Mouse (Mus musculus): Measurements from ENCODE around the gene Glp1r. TPM values are rescaled to one million over a fixed set of nuclear protein-coding genes. Genes with fewer than 3 reads are reported as not detected.

Gene Glp1r
- polyA plus RNA-seq, 1 experiment from 2014 or later = 0.08 TPM

- no peaks in the 10 kb centered on the region for H3K9me3 ChIP-seq
- H3K27me3 ChIP-seq = no peaks in the 10 kb centered on the region
- H3K27ac ChIP-seq = no peak overlapping the region
- H3K9ac ChIP-seq = no peak overlapping the region
- 82% methylated on average over 7 of the region's 7 CpGs for WGBS
- no peaks in the 10 kb centered on the region for H3K36me3 ChIP-seq
- peaks cover 11% of the 10 kb centered on the region; the same call in 1 of the 2 replicates for H3K4me1 ChIP-seq
- no peak overlapping the region for H3K4me2 ChIP-seq
- H3K4me3 ChIP-seq = no peak overlapping the region
- no peak for ATAC-seq (ENCODE audit: insufficient number of reproducible peaks, low FRiP score, low TSS enrichment, low read depth)
These were observed 70.3 kb downstream of the Glp1r start for GRCm38 (mm10) chr17:30971877-30972276.

- no peak overlapping the region for H3K27ac ChIP-seq
- no peaks in the 10 kb centered on the region for H3K36me3 ChIP-seq
- H3K27me3 ChIP-seq = no peaks in the 10 kb centered on the region
- H3K4me3 ChIP-seq = no peak overlapping the region
- no peaks in the 10 kb centered on the region for H3K9me3 ChIP-seq
- ATAC-seq (ENCODE audit: insufficient number of reproducible peaks, low FRiP score, low TSS enrichment, low read depth) = no peak
- H3K9ac ChIP-seq = no peak overlapping the region
- WGBS = 60% methylated on average over 6 of the region's 6 CpGs
- peaks cover 11% of the 10 kb centered on the region; the same call in 1 of the 2 replicates for H3K4me1 ChIP-seq
- H3K4me2 ChIP-seq = no peak overlapping the region
These were observed 71.7 kb downstream of the Glp1r start for GRCm38 (mm10) chr17:30973332-30973731.

GRCm38 (mm10) chr17:30977290-30977689 is 75.7 kb downstream of the Glp1r start:
- H3K4me2 ChIP-seq = no peak overlapping the region
- 0 out of 2 replicates have a peak, but pooled peaks cover 2% of the 10 kb centered on the region for H3K4me1 ChIP-seq
- no peak overlapping the region for H3K9ac ChIP-seq
- no peak overlapping the region for H3K27ac ChIP-seq
- no peak for ATAC-seq (ENCODE audit: insufficient number of reproducible peaks, low FRiP score, low TSS enrichment, low read depth)
- 66% methylated on average over 2 of the region's 2 CpGs for WGBS
- no peak overlapping the region for H3K4me3 ChIP-seq
- no peaks in the 10 kb centered on the region for H3K9me3 ChIP-seq
- H3K27me3 ChIP-seq = 0 out of 2 replicates have a peak, but pooled peaks cover 4% of the 10 kb centered on the region
- H3K36me3 ChIP-seq = no peaks in the 10 kb centered on the region

- Histone ChIP-seq H3K4me3 (no peak overlapping the region), H3K4me1 (0 out of 2 replicates have a peak, but pooled peaks cover 2% of the 10 kb centered on the region), H3K9ac (no peak overlapping the region), H3K27ac (no peak overlapping the region), H3K9me3 (no peaks in the 10 kb centered on the region), H3K27me3 (0 out of 2 replicates have a peak, but pooled peaks cover 4% of the 10 kb centered on the region), H3K4me2 (no peak overlapping the region), H3K36me3 (no peaks in the 10 kb centered on the region)
- 61% methylated on average over 10 of the region's 10 CpGs for WGBS
- ATAC-seq (ENCODE audit: insufficient number of reproducible peaks, low FRiP score, low TSS enrichment, low read depth) = no peak
These were observed 76.9 kb downstream of the Glp1r start for GRCm38 (mm10) chr17:30978556-30978955.

GRCm38 (mm10) chr17:30983521-30983920 is 81.9 kb downstream of the Glp1r start:
- Histone ChIP-seq H3K27ac (no peak overlapping the region), H3K4me3 (no peak overlapping the region), H3K27me3 (0 out of 2 replicates have a peak, but pooled peaks cover 4% of the 10 kb centered on the region), H3K9me3 (no peaks in the 10 kb centered on the region), H3K4me2 (no peak overlapping the region), H3K9ac (no peak overlapping the region), H3K4me1 (no peaks in the 10 kb centered on the region), H3K36me3 (no peaks in the 10 kb centered on the region)
- WGBS = 62% methylated on average over 4 of the region's 4 CpGs
- no peak for ATAC-seq (ENCODE audit: insufficient number of reproducible peaks, low FRiP score, low TSS enrichment, low read depth)

- 72% methylated on average over 10 of the region's 10 CpGs for whole genome bisulfite sequencing
These were observed 88.6 kb downstream of the Glp1r start for GRCm38 (mm10) chr17:30990254-30990653.

More at GRCm38 (mm10) chr17:30990254-30990653, 88.6 kb downstream of the Glp1r start:
- ATAC-seq (ENCODE audit: insufficient number of reproducible peaks, low FRiP score, low TSS enrichment, low read depth) = no peak
- Histone ChIP-seq H3K9me3 (no peaks in the 10 kb centered on the region), H3K9ac (no peak overlapping the region), H3K4me3 (no peak overlapping the region), H3K27ac (no peak overlapping the region), H3K36me3 (no peaks in the 10 kb centered on the region), H3K4me2 (no peak overlapping the region), H3K27me3 (peaks cover 4% of the 10 kb centered on the region; the same call in 1 of the 2 replicates), H3K4me1 (no peaks in the 10 kb centered on the region)

Small RNA genes lying within 50 kb of the gene (microRNA-seq; reads per million reads assigned to microRNA genes)
- not detected for gene Gm24026

Other genes with a start within 250 kb of the Glp1r start
- not detected in 2 replicates for gene Umodl1, start 52.8 kb downstream of the Glp1r start, polyA plus RNA-seq (2015; fragmentation: Nextera tagmentation; extraction: Ambion mirVana)
- 8.6 and 9.2 TPM in 2 replicates for gene Abcg1, start 155.9 kb downstream of the Glp1r start, polyA plus RNA-seq (2015; fragmentation: Nextera tagmentation; extraction: Ambion mirVana)
- 0.35 TPM in 1 of 2 replicates, not detected in the other for gene Tff3, start 227.8 kb downstream of the Glp1r start, polyA plus RNA-seq (2015; fragmentation: Nextera tagmentation; extraction: Ambion mirVana)
- not detected in 2 replicates for gene Tff2, start 242.5 kb downstream of the Glp1r start, polyA plus RNA-seq (2015; fragmentation: Nextera tagmentation; extraction: Ambion mirVana)

Measured in limb, embryonic 15.5 days (tissue).